Mouse (Mus musculus): ENCODE measurements around the gene Mtus2. TPM values are rescaled to one million over a fixed set of nuclear protein-coding genes. Genes with fewer than 3 reads are reported as not detected.

Gene Mtus2
- total and polyA plus RNA-seq, 2 experiments from 2014 or later, result 38.0 to 41.6 TPM

DNA sequence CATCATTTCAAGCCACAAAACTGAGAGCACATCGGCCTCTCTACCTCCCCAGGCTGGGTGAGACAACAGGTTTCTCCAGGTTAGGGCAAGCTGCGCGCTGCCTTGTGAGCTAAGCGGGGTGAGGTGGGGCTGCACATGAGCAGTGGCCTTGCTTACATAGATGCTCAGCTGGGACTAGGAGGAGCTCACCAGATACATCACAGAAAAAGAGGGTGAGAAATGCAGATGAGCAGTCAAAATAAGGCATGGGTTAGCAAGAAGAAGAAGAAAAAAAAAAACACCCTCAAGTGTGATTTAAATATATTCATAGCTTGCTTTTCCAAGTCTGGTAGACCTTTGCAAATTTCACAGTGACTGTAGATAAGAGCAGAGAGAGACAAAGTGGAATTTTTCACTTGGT lies 254.7 kb downstream of the Mtus2 start:
- WGBS, result 95% methylated on average over 4 of the region's 4 CpGs
- Histone ChIP-seq H3K36me3 (ENCODE audit: insufficient read depth, low read length) (no peaks in the 10 kb centered on the region), H3K9ac (replicated peaks; ENCODE audit: low read length, poor library complexity, severe bottlenecking) (no peak overlapping the region), H3K9me3 (ENCODE audit: low read length) (no peaks in the 10 kb centered on the region), H3K27ac (ENCODE audit: low read depth, low read length) (no peak overlapping the region), H3K27me3 (ENCODE audit: insufficient read depth, low read length) (no peaks in the 10 kb centered on the region), H3K4me2 (ENCODE audit: low read depth, low read length, poor library complexity, severe bottlenecking) (no peak overlapping the region), H3K4me3 (ENCODE audit: low read depth, low read length) (no peak overlapping the region), H3K4me1 (ENCODE audit: insufficient read depth, low read length) (no peaks in the 10 kb centered on the region)
- no peak for TF ChIP-seq CTCF (IDR thresholded peaks at IDR 0.05)
- DNase-seq (ENCODE audit: low spot score) (no peak), ATAC-seq (ENCODE audit: low FRiP score) (no peak)

DNA sequence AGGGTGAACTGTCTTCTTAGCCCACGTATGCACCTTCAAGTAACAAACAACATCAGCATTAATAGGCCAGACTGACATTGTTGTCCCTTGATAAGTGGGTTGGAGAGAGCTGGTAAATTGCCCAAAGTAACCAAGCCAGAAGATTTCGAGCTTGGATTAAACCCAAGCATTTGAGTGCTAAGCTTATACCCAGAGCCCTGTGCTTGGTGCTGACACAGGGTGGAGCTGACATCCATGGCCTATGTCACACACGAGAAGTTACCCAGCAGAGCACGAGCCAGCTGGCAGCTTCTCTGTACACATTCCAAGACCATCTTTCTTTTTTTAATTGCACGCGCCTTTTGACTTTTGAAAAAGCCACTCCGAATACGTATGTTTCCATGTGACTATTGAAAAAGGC lies 259.7 kb downstream of the Mtus2 start:
- Histone ChIP-seq H3K36me3 (ENCODE audit: insufficient read depth, low read length) (no peaks in the 10 kb centered on the region), H3K9me3 (ENCODE audit: low read length) (no peaks in the 10 kb centered on the region), H3K9ac (replicated peaks; ENCODE audit: low read length, poor library complexity, severe bottlenecking) (no peak overlapping the region), H3K4me1 (ENCODE audit: insufficient read depth, low read length) (no peaks in the 10 kb centered on the region), H3K27me3 (ENCODE audit: insufficient read depth, low read length) (no peaks in the 10 kb centered on the region), H3K4me2 (ENCODE audit: low read depth, low read length, poor library complexity, severe bottlenecking) (no peak overlapping the region), H3K4me3 (ENCODE audit: low read depth, low read length) (no peak overlapping the region), H3K27ac (ENCODE audit: low read depth, low read length) (no peak overlapping the region)
- ATAC-seq (ENCODE audit: low FRiP score) (no peak), DNase-seq (ENCODE audit: low spot score) (no peak)
- TF ChIP-seq CTCF (IDR thresholded peaks at IDR 0.05), result no peak
- 84% methylated on average over 8 of the region's 8 CpGs for WGBS

DNA sequence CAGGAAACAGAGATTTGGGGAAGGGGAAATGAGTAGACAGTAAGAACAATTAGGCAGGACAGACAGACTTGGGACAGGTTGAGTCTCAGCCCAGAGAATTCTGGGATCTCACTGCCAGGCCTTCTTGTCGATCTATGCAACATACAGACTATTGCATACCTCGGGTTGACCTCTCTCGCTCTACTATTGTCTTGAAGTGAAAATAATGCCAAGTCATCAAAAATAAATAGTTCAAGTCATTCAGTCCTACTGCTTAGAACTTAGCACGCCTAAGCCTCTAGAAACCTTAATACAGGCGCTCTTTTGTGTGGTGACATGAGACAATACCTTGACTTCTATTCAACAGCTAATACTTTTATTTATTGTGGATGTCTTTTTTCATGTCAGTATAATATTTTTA lies 265.8 kb downstream of the Mtus2 start:
- H3K4me1 ChIP-seq (ENCODE audit: insufficient read depth, low read length), result no peaks in the 10 kb centered on the region
- no peak for TF ChIP-seq CTCF (IDR thresholded peaks at IDR 0.05)
- no peak overlapping the region for H3K4me2 ChIP-seq (ENCODE audit: low read depth, low read length, poor library complexity, severe bottlenecking)
- H3K27ac ChIP-seq (ENCODE audit: low read depth, low read length), result no peak overlapping the region
- no peaks in the 10 kb centered on the region for H3K9me3 ChIP-seq (ENCODE audit: low read length)
- DNase-seq (ENCODE audit: low spot score), result no peak
- no peak overlapping the region for H3K9ac ChIP-seq (replicated peaks; ENCODE audit: low read length, poor library complexity, severe bottlenecking)
- WGBS, result 92% methylated on average over 5 of the region's 5 CpGs
- no peaks in the 10 kb centered on the region for H3K36me3 ChIP-seq (ENCODE audit: insufficient read depth, low read length)
- ATAC-seq (ENCODE audit: low FRiP score), result no peak
- H3K4me3 ChIP-seq (ENCODE audit: low read depth, low read length), result no peak overlapping the region
- H3K27me3 ChIP-seq (ENCODE audit: insufficient read depth, low read length), result no peaks in the 10 kb centered on the region

DNA sequence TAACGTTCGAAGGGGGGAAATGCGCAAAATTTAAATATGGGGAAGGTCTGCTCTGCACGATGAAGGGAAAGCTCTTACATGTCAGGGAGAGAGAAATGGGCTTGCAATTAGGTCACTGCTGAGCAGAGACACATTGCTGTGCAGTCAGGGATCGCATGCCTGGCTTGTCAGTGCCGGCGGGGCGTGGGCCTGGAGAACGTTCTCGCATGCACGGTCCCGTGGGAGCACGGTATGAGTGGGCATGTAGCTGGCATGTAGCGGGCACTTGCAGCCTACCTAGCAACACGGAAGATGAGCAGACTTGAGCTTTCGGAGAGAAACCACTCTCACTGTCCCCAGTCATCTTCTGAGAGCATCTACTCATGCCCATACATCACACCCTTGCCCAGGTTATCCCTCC lies 266.9 kb downstream of the Mtus2 start:
- DNase-seq (ENCODE audit: low spot score) (no peak), ATAC-seq (ENCODE audit: low FRiP score) (no peak)
- no peak for TF ChIP-seq CTCF (IDR thresholded peaks at IDR 0.05)
- H3K4me3 ChIP-seq (ENCODE audit: low read depth, low read length), result no peak overlapping the region
- H3K4me2 ChIP-seq (ENCODE audit: low read depth, low read length, poor library complexity, severe bottlenecking), result no peak overlapping the region
- no peaks in the 10 kb centered on the region for H3K9me3 ChIP-seq (ENCODE audit: low read length)
- no peaks in the 10 kb centered on the region for H3K36me3 ChIP-seq (ENCODE audit: insufficient read depth, low read length)
- H3K9ac ChIP-seq (replicated peaks; ENCODE audit: low read length, poor library complexity, severe bottlenecking), result no peak overlapping the region
- H3K4me1 ChIP-seq (ENCODE audit: insufficient read depth, low read length), result no peaks in the 10 kb centered on the region
- 95% methylated on average over 16 of the region's 16 CpGs for WGBS
- H3K27ac ChIP-seq (ENCODE audit: low read depth, low read length), result no peak overlapping the region
- H3K27me3 ChIP-seq (ENCODE audit: insufficient read depth, low read length), result no peaks in the 10 kb centered on the region

DNA sequence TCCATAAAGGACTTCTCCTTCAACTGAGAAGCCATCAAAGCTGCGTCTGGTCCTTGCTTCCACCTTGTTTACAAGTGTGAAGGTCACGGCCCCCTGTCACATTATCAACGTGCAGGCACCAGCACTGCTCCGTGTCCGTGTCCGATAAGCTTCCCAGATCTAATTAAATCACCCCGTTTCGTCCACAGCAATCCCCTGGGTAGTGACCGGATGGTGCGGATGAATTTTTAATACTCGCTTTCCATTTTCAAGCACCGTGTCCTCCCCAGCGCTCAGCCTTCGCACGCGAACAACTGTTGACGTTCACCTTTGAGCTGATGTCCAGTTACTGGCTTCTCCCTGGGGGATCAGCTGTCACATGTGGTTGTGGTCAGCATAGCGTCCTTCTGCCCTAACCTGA lies 276.6 kb downstream of the Mtus2 start:
- Histone ChIP-seq H3K36me3 (ENCODE audit: insufficient read depth, low read length) (no peaks in the 10 kb centered on the region), H3K4me3 (ENCODE audit: low read depth, low read length) (no peak overlapping the region), H3K27me3 (ENCODE audit: insufficient read depth, low read length) (no peaks in the 10 kb centered on the region), H3K9me3 (ENCODE audit: low read length) (no peaks in the 10 kb centered on the region), H3K27ac (ENCODE audit: low read depth, low read length) (no peak overlapping the region), H3K4me2 (ENCODE audit: low read depth, low read length, poor library complexity, severe bottlenecking) (no peak overlapping the region), H3K4me1 (ENCODE audit: insufficient read depth, low read length) (no peaks in the 10 kb centered on the region), H3K9ac (replicated peaks; ENCODE audit: low read length, poor library complexity, severe bottlenecking) (no peak overlapping the region)
- WGBS, result 70% methylated on average over 18 of the region's 18 CpGs
- no peak for ATAC-seq (ENCODE audit: low FRiP score)
- DNase-seq (ENCODE audit: low spot score), result no peak
- TF ChIP-seq CTCF (IDR thresholded peaks at IDR 0.05), result no peak

DNA sequence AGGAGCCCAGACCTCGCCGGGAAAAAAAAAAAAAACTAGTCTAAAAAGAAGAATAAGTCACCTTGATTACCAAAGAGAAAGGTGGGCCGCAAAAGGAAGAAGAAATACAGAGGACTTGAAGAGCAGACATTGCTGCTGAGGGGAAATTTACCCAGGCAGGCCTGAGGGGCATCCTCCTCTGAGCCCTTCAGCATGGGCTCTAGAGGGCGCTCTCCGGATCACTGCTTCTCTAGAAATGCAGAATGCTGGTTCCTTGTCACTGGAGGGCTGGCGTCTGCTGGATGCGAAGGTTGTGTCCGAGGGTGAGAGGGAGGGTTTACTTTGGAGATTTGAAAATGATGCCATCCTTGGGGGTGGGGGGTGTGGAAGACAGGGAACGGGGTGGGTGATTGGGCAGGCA lies 279.5 kb downstream of the Mtus2 start:
- Histone ChIP-seq H3K9ac (replicated peaks; ENCODE audit: low read length, poor library complexity, severe bottlenecking) (no peak overlapping the region), H3K27me3 (ENCODE audit: insufficient read depth, low read length) (no peaks in the 10 kb centered on the region), H3K9me3 (ENCODE audit: low read length) (no peaks in the 10 kb centered on the region), H3K4me1 (ENCODE audit: insufficient read depth, low read length) (no peaks in the 10 kb centered on the region), H3K4me3 (ENCODE audit: low read depth, low read length) (no peak overlapping the region), H3K27ac (ENCODE audit: low read depth, low read length) (no peak overlapping the region), H3K36me3 (ENCODE audit: insufficient read depth, low read length) (no peaks in the 10 kb centered on the region), H3K4me2 (ENCODE audit: low read depth, low read length, poor library complexity, severe bottlenecking) (no peak overlapping the region)
- WGBS, result 39% methylated on average over 9 of the region's 9 CpGs
- DNase-seq (ENCODE audit: low spot score), result no peak
- TF ChIP-seq CTCF (IDR thresholded peaks at IDR 0.05), result peak; percentile 52
- no peak for ATAC-seq (ENCODE audit: low FRiP score)

DNA sequence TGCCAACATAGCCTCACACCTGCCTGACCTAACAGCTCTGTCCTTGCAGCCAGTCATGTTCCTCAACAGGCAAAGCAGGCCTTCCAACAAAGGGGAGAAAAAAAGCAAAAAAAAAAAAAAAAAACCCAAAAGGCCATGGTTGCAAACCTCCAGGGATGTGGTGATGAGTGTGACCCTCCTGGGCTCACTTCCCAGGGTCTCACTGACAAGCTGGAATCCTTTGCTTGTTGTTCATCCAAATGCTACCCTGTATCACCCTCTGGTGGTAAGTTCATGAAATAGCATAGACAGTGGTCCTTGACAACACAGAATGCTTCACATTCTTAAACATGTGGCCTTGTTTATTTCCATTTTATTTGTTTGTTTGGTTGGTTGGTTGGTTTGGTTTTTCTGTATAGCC lies 281.9 kb downstream of the Mtus2 start:
- DNase-seq (ENCODE audit: low spot score), result peak; percentile 84
- Histone ChIP-seq H3K27ac (ENCODE audit: low read depth, low read length) (no peak overlapping the region), H3K36me3 (ENCODE audit: insufficient read depth, low read length) (no peaks in the 10 kb centered on the region), H3K4me2 (ENCODE audit: low read depth, low read length, poor library complexity, severe bottlenecking) (no peak overlapping the region), H3K9me3 (ENCODE audit: low read length) (no peaks in the 10 kb centered on the region), H3K27me3 (ENCODE audit: insufficient read depth, low read length) (no peaks in the 10 kb centered on the region), H3K9ac (replicated peaks; ENCODE audit: low read length, poor library complexity, severe bottlenecking) (no peak overlapping the region), H3K4me3 (ENCODE audit: low read depth, low read length) (no peak overlapping the region), H3K4me1 (ENCODE audit: insufficient read depth, low read length) (no peaks in the 10 kb centered on the region)
- TF ChIP-seq CTCF (IDR thresholded peaks at IDR 0.05), result peak; percentile 96
- ATAC-seq (ENCODE audit: low FRiP score), result peak; percentile 58
